Mouse (Mus musculus) embryonic facial prominence, embryonic 15.5 days (tissue): ENCODE measurements around the gene Abcb8. TPM values are rescaled to one million over a fixed set of nuclear protein-coding genes. Genes with fewer than 3 reads are reported as not detected.

ENCODE experiments used
- ATAC-seq: fragments of 200-750 bp; cut with Nextera tagmentation; 2 replicates; pipeline ENCODE4 v1.8.0; 2017; ENCODE audit warnings: low read depth, moderate TSS enrichment; ENCODE audit not compliant: insufficient number of reproducible peaks, low FRiP score, low TSS enrichment
- H3K27ac ChIP-seq: fragments of 300-500 bp; sonication (generic); replicated peaks from 2 replicates; pipeline ENCODE4 v1.5.1; 2015; ENCODE audit warnings: mild to moderate bottlenecking, inconsistent platforms
- H3K27me3 ChIP-seq: fragments of 300-500 bp; sonication (generic); 2 replicates; pipeline ENCODE4 v1.6.1; 2015; ENCODE audit warnings: inconsistent platforms
- H3K36me3 ChIP-seq: fragments of 300-500 bp; sonication (generic); 2 replicates; pipeline ENCODE4 v1.6.1; 2015; ENCODE audit warnings: mild to moderate bottlenecking, inconsistent platforms
- H3K4me1 ChIP-seq: fragments of 300-500 bp; sonication (generic); 2 replicates; pipeline ENCODE4 v1.6.1; 2015; ENCODE audit warnings: inconsistent platforms
- H3K4me2 ChIP-seq: fragments of 300-500 bp; sonication (generic); replicated peaks from 2 replicates; pipeline ENCODE4 v1.6.1; 2015; ENCODE audit warnings: mild to moderate bottlenecking, inconsistent platforms
- H3K4me3 ChIP-seq: fragments of 300-500 bp; sonication (generic); replicated peaks from 2 replicates; pipeline ENCODE4 v1.5.1; 2015; ENCODE audit warnings: mild to moderate bottlenecking, inconsistent platforms
- H3K9ac ChIP-seq: fragments of 300-500 bp; sonication (generic); 2 replicates; pipeline ENCODE4 v1.6.1; 2015; ENCODE audit warnings: inconsistent platforms
- H3K9me3 ChIP-seq: fragments of 300-500 bp; sonication (generic); replicated peaks from 2 replicates; pipeline ENCODE4 v1.6.1; 2016; ENCODE audit warnings: inconsistent platforms
- WGBS: fragments of 180-500 bp; shearing (Covaris S2); methylation state at CpG from one replicate; pipeline ENCODE4 v1.1.7; 2015; 5-methylcytosine and 5-hydroxymethylcytosine counted together
- polyA plus RNA-seq: library from polyadenylated mRNA; unstranded; fragments of >200 nt; fragmentation: Nextera tagmentation; extraction: Ambion mirVana; gene quantifications from 2 replicates; pipeline ENCODE4 v1.2.1, GENCODE M21; 2015

The Abcb8 gene
- polyA plus RNA-seq, 1 experiment from 2014 or later = 47.0 TPM

DNA sequence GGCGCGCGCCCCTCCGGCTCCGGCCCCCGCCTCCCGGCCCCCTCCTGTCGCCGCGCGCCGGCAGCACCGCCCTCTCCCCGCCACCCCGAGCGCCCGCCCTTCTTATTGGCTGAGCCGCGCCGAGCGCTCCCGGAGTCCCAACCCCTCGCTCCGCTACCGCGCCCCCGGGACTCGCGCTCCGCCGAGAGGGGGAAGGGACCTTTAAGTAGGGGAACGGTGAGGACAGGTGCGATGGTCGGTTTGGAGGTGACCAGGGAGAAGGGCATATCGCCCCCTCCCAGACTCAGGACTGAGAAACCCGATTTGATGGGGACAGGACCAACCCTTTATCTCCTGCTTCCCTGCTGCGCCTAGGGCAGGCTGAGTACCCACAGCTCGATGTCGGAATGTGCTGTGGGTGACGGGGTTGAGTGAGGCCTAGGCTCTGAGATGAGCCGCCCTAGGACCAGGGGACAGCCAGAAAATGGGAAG lies 41.7 kb upstream of the Abcb8 start:
- H3K4me3 ChIP-seq = peak overlapping the region; percentile 60
- peaks cover 44% of the 10 kb centered on the region for H3K4me1 ChIP-seq
- H3K27me3 ChIP-seq = peaks cover 61% of the 10 kb centered on the region
- peak overlapping the region; percentile 3; the same call in 1 of the 2 replicates for H3K9ac ChIP-seq
- H3K27ac ChIP-seq = peak overlapping the region; percentile 74
- peak overlapping the region; percentile 99 for H3K4me2 ChIP-seq
- under 1% methylated on average over 37 of the region's 41 CpGs for WGBS
- ATAC-seq = peak; percentile 84
- no peaks in the 10 kb centered on the region for H3K9me3 ChIP-seq
- no peaks in the 10 kb centered on the region for H3K36me3 ChIP-seq

DNA sequence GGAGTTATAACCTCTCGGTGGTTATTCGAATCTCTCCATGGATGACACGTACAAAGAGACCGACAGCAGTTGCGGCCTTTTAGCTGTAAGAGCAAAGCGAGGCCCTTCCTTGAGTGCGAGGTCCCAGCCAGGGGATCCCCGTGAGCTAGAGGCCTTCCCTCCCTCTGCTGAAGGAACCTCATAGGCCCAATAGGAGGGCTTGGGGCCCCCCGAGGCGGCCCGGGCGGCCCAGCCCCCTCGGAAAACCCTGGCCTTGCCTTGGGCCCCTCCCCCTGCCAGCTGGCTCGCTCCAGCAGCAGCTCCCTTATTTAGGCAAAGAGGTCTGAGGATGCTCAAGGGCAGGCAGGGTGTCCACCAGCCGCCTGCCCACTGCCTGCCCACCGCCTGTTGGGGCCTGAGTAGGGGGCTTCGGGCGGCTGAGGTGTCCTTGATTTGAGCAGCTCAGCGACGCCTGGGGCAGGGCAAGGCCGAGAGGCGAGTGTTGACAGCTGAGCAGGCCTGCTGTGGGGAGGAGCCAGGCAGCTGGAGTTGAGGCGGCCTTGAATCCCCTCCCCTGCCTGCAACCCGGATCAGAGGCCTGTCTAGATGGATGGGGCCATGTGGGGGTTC lies 41.1 kb upstream of the Abcb8 start:
- 2% methylated on average over 24 of the region's 24 CpGs for WGBS
- Histone ChIP-seq H3K4me2 (peak overlapping the region; percentile 99), H3K27me3 (peaks cover 61% of the 10 kb centered on the region), H3K27ac (peak overlapping the region; percentile 74), H3K36me3 (no peaks in the 10 kb centered on the region), H3K4me1 (peaks cover 44% of the 10 kb centered on the region), H3K9me3 (no peaks in the 10 kb centered on the region), H3K4me3 (peak overlapping the region; percentile 60), H3K9ac (no peak overlapping the region)
- ATAC-seq = peak; percentile 56

DNA sequence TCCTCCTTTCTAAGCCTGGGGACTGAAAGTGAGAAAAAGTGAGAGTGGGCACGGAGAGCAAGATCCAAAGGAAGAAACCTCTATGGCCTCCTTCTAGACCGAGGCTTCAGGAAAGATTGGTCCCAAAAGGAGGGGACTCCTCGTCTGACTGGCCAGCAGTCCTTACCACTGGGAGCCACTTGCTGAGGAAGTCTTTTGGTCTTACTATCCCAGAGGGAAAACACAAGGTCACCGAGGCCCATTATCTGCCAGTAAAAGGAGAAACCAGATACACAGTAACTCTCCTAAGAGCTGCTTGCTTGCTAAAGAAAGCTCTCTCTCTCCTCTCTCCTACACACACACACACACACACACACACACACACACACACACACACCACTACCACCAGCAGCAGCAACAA lies 40.1 kb upstream of the Abcb8 start:
- peaks cover 54% of the 10 kb centered on the region for H3K27me3 ChIP-seq
- H3K36me3 ChIP-seq = no peaks in the 10 kb centered on the region
- H3K4me3 ChIP-seq = no peak overlapping the region
- no peak overlapping the region for H3K9ac ChIP-seq
- no peaks in the 10 kb centered on the region for H3K9me3 ChIP-seq
- no peak for ATAC-seq
- H3K4me1 ChIP-seq = peaks cover 38% of the 10 kb centered on the region
- no peak overlapping the region for H3K4me2 ChIP-seq
- WGBS = 21% methylated on average over 4 of the region's 4 CpGs
- 0 out of 2 replicates have a peak overlapping the region, but pooled peaks have one; percentile 28 for H3K27ac ChIP-seq

DNA sequence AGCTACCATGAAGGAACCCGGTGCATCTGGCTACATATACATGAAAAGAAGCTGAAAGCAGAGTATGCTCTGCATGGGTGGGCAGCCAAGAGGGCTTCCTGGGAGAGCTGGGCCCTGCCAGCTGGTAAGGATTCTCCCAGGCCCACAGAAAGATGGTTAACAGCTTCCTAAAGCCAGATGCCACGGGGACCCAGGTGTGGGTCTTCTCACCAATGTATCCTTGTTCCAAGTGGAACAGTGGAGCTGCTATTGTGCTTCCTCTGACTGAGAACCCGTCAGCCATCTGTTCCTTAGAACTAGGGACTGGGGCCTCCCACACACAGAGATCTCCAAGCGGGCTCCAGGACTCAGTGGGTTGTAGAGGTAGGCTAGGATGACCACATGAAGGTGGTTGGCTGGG lies 36.7 kb upstream of the Abcb8 start:
- H3K27me3 ChIP-seq = peaks cover 27% of the 10 kb centered on the region
- H3K4me3 ChIP-seq = no peak overlapping the region
- H3K9me3 ChIP-seq = no peaks in the 10 kb centered on the region
- H3K27ac ChIP-seq = no peak overlapping the region
- WGBS = 62% methylated on average over 4 of the region's 4 CpGs
- H3K36me3 ChIP-seq = no peaks in the 10 kb centered on the region
- H3K4me2 ChIP-seq = no peak overlapping the region
- H3K4me1 ChIP-seq = peaks cover 14% of the 10 kb centered on the region
- H3K9ac ChIP-seq = no peak overlapping the region
- ATAC-seq = no peak

DNA sequence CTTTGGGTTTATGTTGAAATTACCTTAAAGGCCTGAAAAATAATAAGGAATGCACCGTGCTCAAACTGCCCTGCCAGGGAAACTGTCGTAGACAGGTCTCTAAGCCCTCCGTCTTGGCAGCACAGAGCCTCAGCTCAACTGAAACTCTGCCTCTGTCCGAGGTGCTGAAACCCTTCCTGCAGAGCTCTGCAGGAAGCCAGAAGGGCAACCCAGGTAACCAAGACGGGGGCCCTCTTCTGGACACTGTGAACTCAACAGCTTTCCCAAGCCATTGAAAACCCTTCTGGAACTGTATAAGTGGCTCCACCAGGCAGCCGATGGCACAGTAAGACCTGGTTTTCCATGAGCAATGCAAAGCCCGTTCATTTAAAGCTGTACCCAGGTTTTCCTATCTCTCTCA lies 36.0 kb upstream of the Abcb8 start:
- peaks cover 20% of the 10 kb centered on the region for H3K27me3 ChIP-seq
- H3K36me3 ChIP-seq = no peaks in the 10 kb centered on the region
- H3K4me1 ChIP-seq = peaks cover 7% of the 10 kb centered on the region
- H3K27ac ChIP-seq = no peak overlapping the region
- no peak overlapping the region for H3K4me3 ChIP-seq
- WGBS = 12% methylated on average over 7 of the region's 7 CpGs
- H3K9ac ChIP-seq = no peak overlapping the region
- ATAC-seq = 0 out of 2 replicates have a peak, but pooled peaks have one; percentile 26
- no peaks in the 10 kb centered on the region for H3K9me3 ChIP-seq
- no peak overlapping the region for H3K4me2 ChIP-seq

DNA sequence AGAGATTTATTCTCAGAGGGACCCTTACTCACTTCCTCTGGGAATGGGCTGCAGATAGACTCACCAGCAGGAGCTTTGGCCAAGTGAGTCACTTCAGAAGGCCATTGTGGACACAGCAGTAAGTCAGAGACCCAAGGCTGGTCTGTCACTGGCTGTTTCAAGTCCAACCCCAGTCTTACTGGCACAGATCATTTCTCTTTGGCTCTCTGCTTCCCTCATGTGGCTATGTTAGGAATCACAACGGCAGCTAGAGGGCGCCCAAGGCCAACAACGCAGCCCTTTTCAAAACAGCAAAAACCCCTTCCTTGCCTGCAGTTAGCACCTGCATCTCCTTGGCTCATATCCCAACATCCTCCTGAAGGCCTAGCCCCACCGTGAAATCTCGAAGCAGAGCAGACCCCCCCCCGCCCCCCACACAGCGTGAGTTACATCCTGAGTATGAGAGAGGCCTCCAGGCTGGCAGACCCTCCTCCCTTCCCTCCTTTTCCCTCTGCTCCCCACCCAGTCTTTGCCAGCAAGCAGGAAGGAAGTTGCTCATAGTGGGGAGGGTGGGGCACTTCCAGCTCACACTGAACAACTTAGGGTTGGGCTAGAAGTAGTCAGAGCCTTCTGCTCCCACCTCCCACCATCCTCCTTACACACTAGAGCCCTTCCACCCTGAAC lies 32.5 kb upstream of the Abcb8 start:
- no peaks in the 10 kb centered on the region for H3K36me3 ChIP-seq
- H3K27me3 ChIP-seq = 0 out of 2 replicates have a peak, but pooled peaks cover 6% of the 10 kb centered on the region
- H3K27ac ChIP-seq = no peak overlapping the region
- 0% methylated on average over 7 of the region's 7 CpGs for WGBS
- no peak for ATAC-seq
- H3K9ac ChIP-seq = no peak overlapping the region
- H3K4me2 ChIP-seq = no peak overlapping the region
- H3K4me3 ChIP-seq = no peak overlapping the region
- no peaks in the 10 kb centered on the region for H3K4me1 ChIP-seq
- H3K9me3 ChIP-seq = no peaks in the 10 kb centered on the region

DNA sequence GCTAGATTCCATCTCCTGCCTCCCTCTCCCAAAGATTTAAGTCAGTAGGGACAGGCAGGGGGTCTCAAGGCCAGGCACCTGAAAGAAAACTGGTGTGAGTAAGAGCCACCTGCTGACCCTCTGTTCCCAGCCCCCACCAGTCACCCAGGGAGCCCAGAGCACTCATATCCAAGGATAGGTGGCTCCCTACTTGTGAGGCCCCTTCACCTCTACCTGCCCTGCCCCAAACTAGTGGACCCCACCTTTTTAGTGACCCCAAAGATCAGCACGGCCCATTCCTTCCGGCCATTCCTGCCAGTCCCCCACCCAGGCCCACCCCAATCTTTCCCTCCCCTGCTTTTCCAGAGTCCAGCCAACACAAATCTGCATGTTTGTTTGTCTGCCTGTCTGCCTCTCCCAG lies 30.0 kb upstream of the Abcb8 start:
- H3K9ac ChIP-seq = no peak overlapping the region
- no peak overlapping the region for H3K27ac ChIP-seq
- no peak overlapping the region for H3K4me3 ChIP-seq
- no peaks in the 10 kb centered on the region for H3K36me3 ChIP-seq
- H3K27me3 ChIP-seq = 0 out of 2 replicates have a peak, but pooled peaks cover 6% of the 10 kb centered on the region
- no peak for ATAC-seq
- WGBS = 72% methylated on average over 2 of the region's 2 CpGs
- H3K4me2 ChIP-seq = no peak overlapping the region
- no peaks in the 10 kb centered on the region for H3K4me1 ChIP-seq
- no peaks in the 10 kb centered on the region for H3K9me3 ChIP-seq

DNA sequence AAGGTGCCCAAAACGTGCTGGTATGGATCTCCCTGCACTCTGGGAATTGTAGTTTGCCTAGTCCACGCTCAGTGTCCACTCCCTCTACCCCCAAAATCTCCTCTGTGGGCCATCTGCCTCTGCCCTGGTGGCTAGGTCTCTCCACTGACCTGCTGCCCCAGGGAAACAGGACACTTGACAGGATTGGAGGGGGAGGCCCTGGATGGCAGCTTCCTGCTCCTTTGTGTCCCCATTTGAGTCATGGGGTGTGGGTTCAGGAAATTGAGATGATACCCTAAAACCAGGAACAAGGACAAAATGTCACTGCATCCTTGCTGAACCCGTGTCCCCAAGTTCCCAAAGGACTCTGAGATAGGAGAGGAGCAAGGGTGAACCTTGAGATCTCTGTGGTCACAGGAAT lies 29.4 kb upstream of the Abcb8 start:
- Histone ChIP-seq H3K27me3 (0 out of 2 replicates have a peak, but pooled peaks cover 6% of the 10 kb centered on the region), H3K4me2 (no peak overlapping the region), H3K4me3 (no peak overlapping the region), H3K27ac (no peak overlapping the region), H3K9me3 (no peaks in the 10 kb centered on the region), H3K4me1 (no peaks in the 10 kb centered on the region), H3K36me3 (no peaks in the 10 kb centered on the region), H3K9ac (no peak overlapping the region)
- WGBS = 50% methylated on average over 3 of the region's 3 CpGs
- ATAC-seq = no peak

DNA sequence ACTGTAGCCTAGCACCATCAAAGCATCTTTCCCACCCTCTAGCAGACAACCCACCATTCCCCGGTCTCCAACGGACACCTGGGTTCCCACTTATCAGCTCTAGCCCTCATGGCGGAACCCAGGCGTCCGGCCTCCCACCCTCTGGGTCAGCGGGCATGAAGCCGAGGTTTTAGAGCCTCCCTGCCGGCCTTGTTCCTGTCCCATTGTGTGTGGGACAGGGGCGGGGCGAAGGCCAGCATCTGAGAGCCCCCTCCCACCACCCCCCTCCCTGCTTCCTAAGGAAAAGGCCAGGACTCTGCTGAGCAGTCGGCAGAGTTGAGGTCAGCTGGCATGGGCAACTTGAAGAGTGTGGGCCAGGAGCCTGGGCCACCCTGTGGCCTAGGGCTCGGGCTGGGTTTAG lies 29.0 kb upstream of the Abcb8 start, which contains the start of gene Nos3:
Gene Nos3 (plus strand): TSS at position 303 of the 400 bp plus-strand sequence.
- Histone ChIP-seq H3K27me3 (0 out of 2 replicates have a peak, but pooled peaks cover 6% of the 10 kb centered on the region), H3K4me2 (no peak within 1 kb of the TSS), H3K4me3 (0 out of 2 replicates have a peak within 1 kb of the TSS, but pooled peaks have one; percentile 4), H3K27ac (no peak within 1 kb of the TSS), H3K9me3 (no peaks in the 10 kb centered on the region), H3K36me3 (no peaks in the 10 kb centered on the region), H3K4me1 (no peaks in the 10 kb centered on the region), H3K9ac (no peak within 1 kb of the TSS)
- WGBS = 59% methylated on average over 12 of the region's 12 CpGs
- no peak for ATAC-seq

DNA sequence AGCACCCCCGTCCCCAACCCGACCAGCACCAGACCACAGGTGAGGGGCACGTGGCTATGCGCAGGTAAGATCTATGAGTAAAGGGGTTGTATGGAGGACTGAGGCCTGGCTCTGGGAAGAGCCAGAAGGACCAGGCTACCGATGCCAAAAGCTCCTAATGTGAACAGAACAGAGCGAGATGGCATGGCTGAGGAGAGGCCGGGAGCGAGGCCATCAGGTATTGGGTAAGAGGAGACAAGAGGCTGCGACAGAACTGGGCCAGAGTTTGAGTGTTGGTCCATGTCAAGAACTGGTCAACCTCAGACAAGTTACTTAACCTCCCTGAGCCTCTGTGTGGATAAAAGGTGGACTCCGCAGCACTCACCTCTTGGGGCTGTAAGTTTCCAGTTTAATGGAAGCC lies 28.5 kb upstream of the Abcb8 start:
- H3K36me3 ChIP-seq = no peaks in the 10 kb centered on the region
- H3K9ac ChIP-seq = no peak overlapping the region
- H3K9me3 ChIP-seq = no peaks in the 10 kb centered on the region
- no peak overlapping the region for H3K27ac ChIP-seq
- ATAC-seq = no peak
- 0 out of 2 replicates have a peak, but pooled peaks cover 6% of the 10 kb centered on the region for H3K27me3 ChIP-seq
- no peaks in the 10 kb centered on the region for H3K4me1 ChIP-seq
- WGBS = 79% methylated on average over 10 of the region's 10 CpGs
- 0 out of 2 replicates have a peak overlapping the region, but pooled peaks have one; percentile 4 for H3K4me3 ChIP-seq
- no peak overlapping the region for H3K4me2 ChIP-seq

DNA sequence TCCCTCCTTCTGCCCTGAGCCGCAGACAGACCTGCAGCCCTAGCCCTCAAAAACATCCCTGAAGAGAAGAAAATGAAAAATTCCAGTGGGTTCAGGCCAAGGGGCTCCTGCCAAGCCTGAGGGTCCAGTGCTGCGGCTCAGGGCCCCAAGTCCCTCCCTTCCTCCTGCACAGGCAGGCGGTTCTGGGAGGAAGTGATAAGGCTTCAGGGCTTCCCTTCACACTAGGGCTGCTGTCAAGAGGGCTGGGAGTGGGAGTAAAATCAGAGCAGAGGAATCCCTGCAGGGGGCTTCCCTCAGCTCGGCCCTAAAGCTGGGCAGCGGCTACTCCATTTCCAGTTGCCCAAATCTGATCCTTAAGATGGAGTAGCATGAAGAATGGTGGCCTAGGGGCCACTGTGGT lies 27.9 kb upstream of the Abcb8 start:
- 23% methylated on average over 5 of the region's 5 CpGs for WGBS
- Histone ChIP-seq H3K4me1 (no peaks in the 10 kb centered on the region), H3K4me2 (no peak overlapping the region), H3K36me3 (no peaks in the 10 kb centered on the region), H3K27me3 (0 out of 2 replicates have a peak, but pooled peaks cover 6% of the 10 kb centered on the region), H3K4me3 (0 out of 2 replicates have a peak overlapping the region, but pooled peaks have one; percentile 4), H3K9me3 (no peaks in the 10 kb centered on the region), H3K27ac (no peak overlapping the region), H3K9ac (no peak overlapping the region)
- no peak for ATAC-seq
